Mouse (Mus musculus) ES-E14 (cell line): ENCODE results near the gene Stam. TPM values are rescaled to one million over a fixed set of nuclear protein-coding genes. Genes with fewer than 3 reads are reported as not detected.

Experiments
- DNase-seq: peaks from one replicate; pipeline ENCODE4 v3.0.0-alpha.2; 2013; ENCODE audit warnings: low read depth, low spot score
- H3K27ac ChIP-seq: 2 replicates; pipeline ENCODE4 v1.5.1; 2012; ENCODE audit warnings: low read depth, mild to moderate bottlenecking, low read length, moderate library complexity, mixed read lengths; ENCODE audit not compliant: poor library complexity, insufficient read depth, severe bottlenecking
- H3K36me3 ChIP-seq: 2 replicates; pipeline ENCODE4 v1.6.1; 2012; ENCODE audit warnings: mild to moderate bottlenecking, low read length, moderate library complexity, mixed read lengths; ENCODE audit not compliant: control insufficient read depth, poor library complexity, insufficient read depth, severe bottlenecking
- H3K4me1 ChIP-seq, 2 experiments: fragments of 150-350 bp in 1 of 2; sonication (generic) in 1 of 2; 2 replicates each; pipeline ENCODE4 v1.6.1; 2012; ENCODE audit warnings: low read length in 2 of 2, mild to moderate bottlenecking in 1 of 2, mixed read lengths in 1 of 2; ENCODE audit not compliant: control insufficient read depth in 2 of 2, insufficient read depth in 2 of 2, poor library complexity in 1 of 2
- H3K4me3 ChIP-seq, 2 experiments: fragments of 150-350 bp in 1 of 2; sonication (generic) in 1 of 2; 2 replicates each; pipeline ENCODE4 v1.5.1; 2012; ENCODE audit warnings: low read length in 2 of 2, low read depth in 1 of 2, mild to moderate bottlenecking in 1 of 2, mixed read lengths in 1 of 2; ENCODE audit not compliant: insufficient read depth in 1 of 2, poor library complexity in 1 of 2, severe bottlenecking in 1 of 2
- H3K9ac ChIP-seq: 2 replicates; pipeline ENCODE4 v1.6.1; 2012; ENCODE audit warnings: low read depth, mild to moderate bottlenecking, low read length, mixed read lengths; ENCODE audit not compliant: poor library complexity, insufficient read depth, severe bottlenecking
- H3K9me3 ChIP-seq: fragments of 150-350 bp; sonication (generic); 2 replicates; pipeline ENCODE4 v1.6.1; 2012; ENCODE audit warnings: low read depth, mild to moderate bottlenecking, low read length; ENCODE audit not compliant: control insufficient read depth, insufficient read depth
- CHD2 ChIP-seq: IDR thresholded peaks from 2 replicates; pipeline ENCODE4 v1.6.1; 2014; ENCODE audit warnings: mild to moderate bottlenecking, low read depth, low read length, inconsistent platforms
- HCFC1 ChIP-seq: IDR thresholded peaks from 2 replicates; pipeline ENCODE4 v1.6.1; 2012; ENCODE audit warnings: low read length, inconsistent platforms, borderline replicate concordance; ENCODE audit not compliant: insufficient read depth
- MAFK ChIP-seq: IDR thresholded peaks from 2 replicates; pipeline ENCODE4 v1.6.1; 2014; ENCODE audit warnings: mild to moderate bottlenecking, low read depth, low read length, inconsistent platforms; ENCODE audit not compliant: insufficient read depth
- ZC3H11A ChIP-seq: IDR thresholded peaks from 2 replicates; pipeline ENCODE4 v1.6.1; 2012; ENCODE audit warnings: low read depth, mild to moderate bottlenecking, inconsistent platforms, low read length, borderline replicate concordance
- ZNF384 ChIP-seq: IDR thresholded peaks from 2 replicates; pipeline ENCODE4 v1.6.1; 2012; ENCODE audit warnings: low read depth, low read length, inconsistent platforms
- in situ Hi-C, 2 experiments: fragments of 600-800 bp; cut with MboI; formaldehyde crosslinking; loops; one replicate each; pipeline ENCODE4 v1.15.1; 2025; ENCODE audit warnings: low sequenced_read_pairs in 2 of 2, inconsistent platforms in 1 of 2; ENCODE audit not compliant: unreplicated experiment in 2 of 2
- total RNA-seq: library from RNA; depleted of rRNA; stranded (reverse); fragments of 300-350 nt; gene quantifications from 2 replicates; pipeline ENCODE4 v1.2.3, GENCODE M21; 2012

Gene Stam
- total RNA-seq, 1 experiment = 40.5 TPM

DNA sequence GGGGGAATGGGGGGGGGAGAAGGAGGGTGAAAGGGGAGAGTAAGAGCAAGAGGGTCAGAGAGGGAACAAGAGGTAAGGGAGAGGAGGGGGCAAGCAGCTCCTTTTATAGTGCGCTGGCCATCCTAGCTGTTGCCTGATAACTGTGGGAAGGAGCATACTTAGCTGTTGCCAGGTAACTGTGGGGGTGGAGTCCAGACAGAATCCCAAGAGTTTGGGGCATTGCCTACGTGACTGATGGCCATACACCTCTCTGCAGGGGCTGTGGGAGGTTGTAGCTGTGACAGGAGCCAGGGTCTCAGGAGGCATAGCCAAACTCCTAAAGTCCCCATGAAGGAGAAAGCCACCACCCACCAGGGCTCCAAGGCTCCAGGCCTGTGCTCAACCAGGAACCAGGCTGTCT lies 66.1 kb downstream of the Stam start:
- Histone ChIP-seq H3K9me3 (no peaks in the 10 kb centered on the region), H3K9ac (no peak overlapping the region), H3K4me1 (no peaks in the 10 kb centered on the region), H3K36me3 (peaks cover 13% of the 10 kb centered on the region), H3K4me3 (no peak overlapping the region), H3K27ac (no peak overlapping the region)
- peak; percentile 29 for DNase-seq
- in situ Hi-C loops = no loop called here
- no peak for TF ChIP-seq ZC3H11A
- no peak for TF ChIP-seq CHD2
- TF ChIP-seq ZNF384 = no peak
- TF ChIP-seq MAFK = no peak
- TF ChIP-seq HCFC1 = no peak

DNA sequence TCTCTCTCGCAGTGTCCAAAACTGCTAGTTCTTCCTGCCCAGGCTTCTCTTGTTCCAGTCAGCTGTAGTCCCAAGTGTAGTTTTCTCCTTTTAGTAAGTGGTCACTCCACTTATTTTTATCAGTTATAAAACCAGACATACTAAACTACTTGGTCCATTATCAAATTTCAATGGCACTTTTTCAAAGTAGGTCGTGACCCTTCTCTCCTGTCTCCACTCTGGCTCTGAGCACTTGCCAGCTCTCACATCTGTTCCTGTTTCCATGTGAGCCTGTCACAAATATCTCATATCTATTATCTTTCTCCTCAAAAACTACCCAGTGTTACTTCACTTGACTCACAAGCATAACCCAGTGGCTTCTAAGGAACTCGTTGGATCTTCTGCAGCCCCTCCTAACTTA lies 71.4 kb downstream of the Stam start:
- Histone ChIP-seq H3K4me1 (no peaks in the 10 kb centered on the region), H3K9ac (no peak overlapping the region), H3K4me3 (no peak overlapping the region), H3K27ac (no peak overlapping the region), H3K9me3 (no peaks in the 10 kb centered on the region), H3K36me3 (peaks cover 17% of the 10 kb centered on the region)
- in situ Hi-C loops = no loop called here
- DNase-seq = no peak
- TF ChIP-seq MAFK = no peak
- no peak for TF ChIP-seq CHD2
- no peak for TF ChIP-seq ZC3H11A
- no peak for TF ChIP-seq HCFC1
- TF ChIP-seq ZNF384 = no peak

DNA sequence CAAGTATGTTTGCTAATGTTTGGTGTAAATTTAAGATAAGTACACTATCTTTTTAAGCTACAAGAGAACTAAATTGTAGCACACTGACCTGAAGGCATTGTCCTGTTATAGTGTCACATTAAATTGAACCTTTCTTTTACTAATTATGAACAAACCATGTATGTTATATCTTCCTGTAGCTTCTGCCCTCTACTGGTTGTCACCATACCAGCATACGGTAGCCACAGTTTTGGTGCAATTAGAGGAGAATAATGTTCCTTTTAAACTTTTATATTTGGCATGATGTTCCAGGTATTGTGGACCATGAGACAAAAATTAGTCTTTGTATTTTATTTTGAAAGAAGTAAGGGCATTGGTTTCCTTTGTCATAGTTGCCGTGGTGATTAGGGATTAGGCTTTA lies 73.0 kb downstream of the Stam start:
- DNase-seq = no peak
- in situ Hi-C loops = no loop called here
- peaks cover 12% of the 10 kb centered on the region for H3K36me3 ChIP-seq

DNA sequence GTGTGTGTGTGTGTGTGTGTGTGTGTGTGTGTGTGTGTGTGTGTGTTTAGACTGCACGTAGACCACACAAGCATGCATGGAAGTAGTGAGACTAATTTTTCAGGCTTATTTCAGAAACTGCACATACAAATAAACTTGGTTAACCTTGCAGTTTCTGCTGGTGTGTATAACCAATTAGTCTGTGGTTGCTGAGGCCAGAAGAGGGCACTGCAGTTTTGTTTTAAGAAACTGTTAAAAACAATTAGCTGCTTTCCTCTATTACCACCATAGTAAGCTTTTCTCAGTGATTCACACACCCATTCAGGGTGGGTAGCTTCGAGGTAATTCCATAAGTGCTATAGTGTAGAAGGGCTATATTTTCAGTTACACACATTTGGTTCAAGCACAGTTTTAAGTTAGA lies 76.9 kb downstream of the Stam start:
- H3K36me3 ChIP-seq = peaks cover 5% of the 10 kb centered on the region
- no peak overlapping the region for H3K4me3 ChIP-seq
- no peaks in the 10 kb centered on the region for H3K4me1 ChIP-seq
- no peak overlapping the region for H3K27ac ChIP-seq
- TF ChIP-seq HCFC1 = no peak
- TF ChIP-seq ZC3H11A = no peak
- no peak for TF ChIP-seq MAFK
- no peak for TF ChIP-seq ZNF384
- TF ChIP-seq CHD2 = no peak
- no peak for DNase-seq
- no peak overlapping the region for H3K9ac ChIP-seq
- no peaks in the 10 kb centered on the region for H3K9me3 ChIP-seq
- in situ Hi-C loops = no loop called here

More for the DNA sequence above, 73.0 kb downstream of the Stam start:
- Histone ChIP-seq H3K4me1 (no peaks in the 10 kb centered on the region), H3K9me3 (no peaks in the 10 kb centered on the region), H3K27ac (no peak overlapping the region), H3K4me3 (no peak overlapping the region), H3K9ac (no peak overlapping the region)
- TF ChIP-seq CHD2 = no peak
- no peak for TF ChIP-seq ZC3H11A
- no peak for TF ChIP-seq HCFC1
- no peak for TF ChIP-seq MAFK
- TF ChIP-seq ZNF384 = no peak

- H3K4me3 ChIP-seq = no peak overlapping the region
- 0 out of 2 replicates have a peak, but pooled peaks cover 2% of the 10 kb centered on the region for H3K36me3 ChIP-seq
- H3K9me3 ChIP-seq = no peaks in the 10 kb centered on the region
- in situ Hi-C loops = no loop called here
- TF ChIP-seq CHD2 (no peak), ZNF384 (no peak)
- H3K4me1 ChIP-seq = no peaks in the 10 kb centered on the region
- H3K9ac ChIP-seq = no peak overlapping the region
- DNase-seq = no peak
- no peak overlapping the region for H3K27ac ChIP-seq
These were observed 78.0 kb downstream of the Stam start for GRCm38 (mm10) chr2:14151854-14152253.
